Mouse (Mus musculus) thymus, adult 2 months (tissue): ENCODE measurements around the gene Ccrl2. TPM values are rescaled to one million over a fixed set of nuclear protein-coding genes. Genes with fewer than 3 reads are reported as not detected.

Source experiments
- DNase-seq: peaks from one replicate; pipeline ENCODE4 v3.0.0; 2021
- H3K27ac ChIP-seq: fragments of 200-500 bp; 2 replicates; pipeline ENCODE4 v1.5.1; 2012; ENCODE audit warnings: low read length, control low read depth; ENCODE audit not compliant: control insufficient read depth, insufficient read depth
- H3K27me3 ChIP-seq: fragments of 200-500 bp; 2 replicates; pipeline ENCODE4 v1.6.1; 2012; ENCODE audit warnings: mild to moderate bottlenecking, low read length, moderate library complexity, mixed read lengths; ENCODE audit not compliant: control insufficient read depth, insufficient read depth
- H3K36me3 ChIP-seq: fragments of 200-500 bp; 2 replicates; pipeline ENCODE4 v1.6.1; 2012; ENCODE audit warnings: mild to moderate bottlenecking, low read length, moderate library complexity; ENCODE audit not compliant: control insufficient read depth, insufficient read depth
- H3K4me1 ChIP-seq: fragments of 200-500 bp; replicated peaks from 2 replicates; pipeline ENCODE4 v1.6.1; 2012; ENCODE audit warnings: low read length; ENCODE audit not compliant: control insufficient read depth, insufficient read depth
- H3K4me3 ChIP-seq: fragments of 200-500 bp; 2 replicates; pipeline ENCODE4 v1.5.1; 2012; ENCODE audit warnings: mild to moderate bottlenecking, low read length, control low read depth, moderate library complexity; ENCODE audit not compliant: control insufficient read depth, insufficient read depth
- CTCF ChIP-seq: fragments of 200-500 bp; IDR thresholded peaks from 2 replicates; pipeline ENCODE4 v1.5.1; 2012; ENCODE audit warnings: mild to moderate bottlenecking, control low read depth, low read length, moderate library complexity, borderline replicate concordance; ENCODE audit not compliant: control insufficient read depth, poor library complexity, insufficient read depth; ENCODE audit errors: extremely low read depth
- POLR2A ChIP-seq: fragments of 200-500 bp; IDR thresholded peaks from 2 replicates; pipeline ENCODE4 v1.6.1; 2012; ENCODE audit warnings: mild to moderate bottlenecking, low read length, control low read depth, moderate library complexity; ENCODE audit not compliant: control insufficient read depth, poor library complexity, insufficient read depth; ENCODE audit errors: extremely low read depth
- WGBS: fragments of 180-500 bp; shearing (Covaris S2); methylation state at CpG from one replicate; pipeline ENCODE4 v1.1.7; 2018; 5-methylcytosine and 5-hydroxymethylcytosine counted together
- polyA plus RNA-seq: library from polyadenylated mRNA; depleted of rRNA; stranded (reverse); fragments of >200 nt; gene quantifications from 2 replicates; pipeline ENCODE4 v1.2.3, GENCODE M21; 2012

Ccrl2 gene
- polyA plus RNA-seq, 1 experiment: 3.6 TPM

- H3K4me1 ChIP-seq: no peaks in the 10 kb centered on the region
- H3K27ac ChIP-seq: no peak overlapping the region
- no peak for TF ChIP-seq CTCF
- no peak for TF ChIP-seq POLR2A
- no peak overlapping the region for H3K4me3 ChIP-seq
- H3K36me3 ChIP-seq: no peaks in the 10 kb centered on the region
- no peak for DNase-seq
- WGBS: 86% methylated on average over 4 of the region's 4 CpGs
- H3K27me3 ChIP-seq: no peaks in the 10 kb centered on the region
These were observed 17.4 kb downstream of the Ccrl2 start for GRCm38 (mm10) chr9:111039966-111040365.

- WGBS: 88% methylated on average over 4 of the region's 4 CpGs
- Histone ChIP-seq H3K4me1 (no peaks in the 10 kb centered on the region), H3K27me3 (no peaks in the 10 kb centered on the region), H3K36me3 (no peaks in the 10 kb centered on the region), H3K4me3 (no peak overlapping the region), H3K27ac (no peak overlapping the region)
- DNase-seq: no peak
- TF ChIP-seq POLR2A (no peak), CTCF (no peak)
These were observed 23.6 kb downstream of the Ccrl2 start for GRCm38 (mm10) chr9:111033717-111034116.

GRCm38 (mm10) chr9:111026791-111027190, 30.5 kb downstream of the Ccrl2 start:
- H3K27me3 ChIP-seq: no peaks in the 10 kb centered on the region
- H3K4me1 ChIP-seq: no peaks in the 10 kb centered on the region
- no peaks in the 10 kb centered on the region for H3K36me3 ChIP-seq
- no peak for DNase-seq
- no peak overlapping the region for H3K27ac ChIP-seq
- H3K4me3 ChIP-seq: no peak overlapping the region
- TF ChIP-seq POLR2A: no peak
- no peak for TF ChIP-seq CTCF
- WGBS: 88% methylated on average over 10 of the region's 10 CpGs

- 23% methylated on average over 5 of the region's 5 CpGs for WGBS
- no peaks in the 10 kb centered on the region for H3K27me3 ChIP-seq
- no peak within 1 kb of the TSS for H3K27ac ChIP-seq
- 0 out of 2 replicates have a peak, but pooled peaks cover 3% of the 10 kb centered on the region for H3K4me1 ChIP-seq
- H3K36me3 ChIP-seq: no peaks in the 10 kb centered on the region
- DNase-seq: no peak
- TF ChIP-seq CTCF (no peak), POLR2A (no peak)
- no peak within 1 kb of the TSS for H3K4me3 ChIP-seq
These were observed 38.3 kb downstream of the Ccrl2 start, which contains the start of gene Ltf for GRCm38 (mm10) chr9:111019022-111019421. Gene Ltf, plus strand, starts transcription at chr9:111019271.

- TF ChIP-seq POLR2A (no peak), CTCF (no peak)
- H3K36me3 ChIP-seq: no peaks in the 10 kb centered on the region
- 93% methylated on average over 4 of the region's 4 CpGs for WGBS
- DNase-seq: no peak
- 0 out of 2 replicates have a peak, but pooled peaks cover 3% of the 10 kb centered on the region for H3K4me1 ChIP-seq
- no peak overlapping the region for H3K4me3 ChIP-seq
- H3K27ac ChIP-seq: no peak overlapping the region
- no peaks in the 10 kb centered on the region for H3K27me3 ChIP-seq
These were observed 41.7 kb downstream of the Ccrl2 start for GRCm38 (mm10) chr9:111015658-111016057.

- no peak overlapping the region for H3K27ac ChIP-seq
- WGBS: 84% methylated on average over 3 of the region's 3 CpGs
- no peak overlapping the region for H3K4me3 ChIP-seq
These were observed 45.3 kb downstream of the Ccrl2 start for GRCm38 (mm10) chr9:111012041-111012440.

GRCm38 (mm10) chr9:111011550-111011949, 45.8 kb downstream of the Ccrl2 start:
- H3K4me1 ChIP-seq: peaks cover 3% of the 10 kb centered on the region
- no peaks in the 10 kb centered on the region for H3K36me3 ChIP-seq
- H3K27ac ChIP-seq: no peak overlapping the region
- 88% methylated on average over 9 of the region's 9 CpGs for WGBS
- no peak for TF ChIP-seq CTCF
- no peak for TF ChIP-seq POLR2A
- no peak for DNase-seq
- no peaks in the 10 kb centered on the region for H3K27me3 ChIP-seq
- no peak overlapping the region for H3K4me3 ChIP-seq

More at GRCm38 (mm10) chr9:111012041-111012440, 45.3 kb downstream of the Ccrl2 start:
- TF ChIP-seq POLR2A (no peak), CTCF (no peak)
- H3K27me3 ChIP-seq: no peaks in the 10 kb centered on the region
- H3K4me1 ChIP-seq: peaks cover 3% of the 10 kb centered on the region
- no peak for DNase-seq
- H3K36me3 ChIP-seq: no peaks in the 10 kb centered on the region
